Mouse (Mus musculus): Measurements from ENCODE around the gene Panx2.

Gene Panx2

GRCm38 (mm10) chr15:89075478-89076147 is 16.1 kb downstream of the Panx2 start:
- peak; percentile 88 for DNase-seq

GRCm38 (mm10) chr15:89076156-89076731 is 16.7 kb downstream of the Panx2 start:
- peak; percentile 52 for DNase-seq

- peak; percentile 91 for DNase-seq
Observed at GRCm38 (mm10) chr15:89078208-89078836, 18.8 kb downstream of the Panx2 start.

GRCm38 (mm10) chr15:89083906-89084305 is 24.4 kb downstream of the Panx2 start:
- DNase-seq = no peak

GRCm38 (mm10) chr15:89084826-89085225 is 25.3 kb downstream of the Panx2 start:
- no peak for DNase-seq

- DNase-seq = peak; percentile 92
Observed at GRCm38 (mm10) chr15:89088607-89089247, 29.2 kb downstream of the Panx2 start, which contains the start of gene Selenoo. TSS of gene Selenoo (plus strand) at chr15:89089084.

GRCm38 (mm10) chr15:89089248-89090051 is 29.9 kb downstream of the Panx2 start:
- peak; percentile 41 for DNase-seq

- no peak for DNase-seq
Observed at GRCm38 (mm10) chr15:89090662-89091061, 31.1 kb downstream of the Panx2 start.

- DNase-seq = no peak
Observed at GRCm38 (mm10) chr15:89092181-89092580, 32.6 kb downstream of the Panx2 start.

- DNase-seq = no peak
Observed at GRCm38 (mm10) chr15:89097450-89097849, 37.9 kb downstream of the Panx2 start.

GRCm38 (mm10) chr15:89098616-89099015 is 39.1 kb downstream of the Panx2 start:
- no peak for DNase-seq

GRCm38 (mm10) chr15:89100823-89101222 is 41.3 kb downstream of the Panx2 start:
- no peak for DNase-seq

GRCm38 (mm10) chr15:89102646-89103045 is 43.1 kb downstream of the Panx2 start:
- no peak for DNase-seq

- no peak for DNase-seq
Observed at GRCm38 (mm10) chr15:89103921-89104320, 44.4 kb downstream of the Panx2 start.

GRCm38 (mm10) chr15:89104425-89104824 is 44.9 kb downstream of the Panx2 start:
- no peak for DNase-seq

GRCm38 (mm10) chr15:89106073-89106472 is 46.5 kb downstream of the Panx2 start:
- no peak for DNase-seq

- no peak for DNase-seq
Observed at GRCm38 (mm10) chr15:89106976-89107375, 47.4 kb downstream of the Panx2 start.

GRCm38 (mm10) chr15:89110147-89110546 is 50.6 kb downstream of the Panx2 start:
- DNase-seq = no peak

- no peak for DNase-seq
Observed at GRCm38 (mm10) chr15:89118007-89118406, 58.5 kb downstream of the Panx2 start.

- peak; percentile 92 for DNase-seq
Observed at GRCm38 (mm10) chr15:89122649-89123366, 63.3 kb downstream of the Panx2 start, which contains the start of gene Tubgcp6. TSS of gene Tubgcp6 (minus strand) at chr15:89123112.
